Mouse (Mus musculus): ENCODE data around the gene Lrig1.

GRCm38 (mm10) chr6:94613235-94613895, 86.6 kb downstream of the Lrig1 start:
- TF ChIP-seq GATA1 (IDR thresholded peaks at IDR 0.05; ENCODE audit: borderline replicate concordance, low read length) (no peak), FLI1 (IDR thresholded peaks at IDR 0.05; ENCODE audit: low read length) (no peak)

Measured in megakaryocyte, embryonic 14.5 days (primary cell).